In the genomic region with DNA sequence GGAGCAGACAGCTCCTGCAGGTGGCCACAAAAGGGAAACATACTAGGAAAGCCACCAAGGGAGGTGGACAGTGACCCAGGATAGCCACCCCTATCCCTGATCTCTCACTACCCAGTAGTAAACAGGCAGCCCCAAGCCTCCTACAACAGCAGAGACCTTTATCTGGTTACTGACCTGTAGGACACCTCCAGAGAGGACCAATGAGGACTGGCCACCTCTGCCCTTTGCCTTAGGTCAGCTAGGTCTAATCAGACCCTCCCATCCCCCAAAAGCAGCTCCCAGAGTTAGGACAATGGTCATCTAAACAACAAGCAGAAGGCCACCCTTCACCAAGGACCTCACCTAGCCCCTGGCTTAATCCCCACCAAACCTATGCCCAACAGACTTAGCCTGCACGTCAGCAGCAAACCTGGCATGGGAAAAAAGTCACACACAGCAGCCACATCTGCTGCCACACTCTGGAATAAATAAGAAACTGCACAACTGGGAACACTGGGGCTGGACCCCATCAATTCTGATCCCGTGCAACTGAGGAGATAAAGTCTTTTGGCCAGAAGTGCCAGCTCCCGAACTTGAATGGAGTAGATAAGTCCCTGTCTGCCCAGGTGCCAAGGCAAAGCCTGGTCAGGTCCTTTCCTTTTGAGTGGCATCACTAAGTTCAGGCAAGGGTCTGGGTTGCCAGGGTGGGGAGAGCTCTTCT, we compare ENCODE assay signal across 9 mouse cellular contexts. TPM values are rescaled to one million over a fixed set of nuclear protein-coding genes. Genes with fewer than 3 reads are reported as not detected.
A peak's percentile ranks its signal among the peaks of the same experiment; 100 is the strongest.
DNase-seq lines count a peak whose midpoint lies in the region; ATAC-seq and TF ChIP-seq lines count a peak whose summit lies in the region.
"Had no signal": no experiment of that assay in that cellular context is flagged by ENCODE, and none has a peak within 500 bp of the region (broad histone marks: within the 10 kb centered on the region; RNA-seq: fewer than 3 reads in every experiment).

No protein-coding gene starts in this region.

- no peak overlapping the region for H3K9ac ChIP-seq in intestine, embryonic 14.5 days (ENCODE audit: low read length)
- peak overlapping the region; percentile 68 for H3K9ac ChIP-seq in midbrain, postnatal 0 days (replicated peaks; ENCODE audit: low read length, poor library complexity, severe bottlenecking)

- H3K9me3 ChIP-seq in intestine, embryonic 14.5 days (ENCODE audit: control insufficient read depth, low read length) = no peaks in the 10 kb centered on the region
- no peaks in the 10 kb centered on the region for H3K9me3 ChIP-seq in midbrain, postnatal 0 days (ENCODE audit: low read length)
- H3K9me3 ChIP-seq: G1E had no signal

- no peak for DNase-seq in kidney, adult 2 months
- no peak for DNase-seq in kidney, postnatal 25 days
- no peak for DNase-seq in intestine, embryonic 14.5 days (ENCODE audit: low spot score)
- peak; percentile 45 for DNase-seq in midbrain, postnatal 0 days (ENCODE audit: low spot score)
- DNase-seq in layer of hippocampus, postnatal 36 days = no peak
- DNase-seq in T-cell, adult 2 months (ENCODE audit: low spot score) = no peak
- no peak for DNase-seq in cerebellum, postnatal 14 days

- H3K4me2 ChIP-seq in intestine, embryonic 14.5 days (ENCODE audit: low read length) = peak overlapping the region; percentile 98
- peak overlapping the region; percentile 87 for H3K4me2 ChIP-seq in midbrain, postnatal 0 days (ENCODE audit: low read depth, low read length, poor library complexity, severe bottlenecking)

- no peak overlapping the region for H3K27ac ChIP-seq in kidney, adult 2 months (ENCODE audit: insufficient read depth, low read depth, low read length)
- H3K27ac ChIP-seq in cortical plate, adult 2 months (ENCODE audit: insufficient read depth, low read length) = 0 out of 2 replicates have a peak overlapping the region, but pooled peaks have one; percentile 87
- H3K27ac ChIP-seq in intestine, embryonic 14.5 days (ENCODE audit: low read depth) = no peak overlapping the region
- H3K27ac ChIP-seq in midbrain, postnatal 0 days (ENCODE audit: low read depth, low read length) = peak overlapping the region; percentile 68; the same call in 1 of the 2 replicates

- 23% methylated on average over 3 of the region's 3 CpGs for WGBS in kidney, adult 2 months
- WGBS in intestine, embryonic 14.5 days = 33% methylated on average over 3 of the region's 3 CpGs
- 25% methylated on average over 3 of the region's 3 CpGs for WGBS in midbrain, postnatal 0 days

- no peak for TF ChIP-seq POLR2A in kidney, adult 2 months (IDR thresholded peaks at IDR 0.05; ENCODE audit: low read depth, low read length)
- TF ChIP-seq POLR2A in cortical plate, adult 2 months (IDR thresholded peaks at IDR 0.05; ENCODE audit: extremely low read depth, insufficient read depth, low read length) = no peak

- no peaks in the 10 kb centered on the region for H3K36me3 ChIP-seq in kidney, adult 2 months (ENCODE audit: control insufficient read depth, insufficient read depth, low read length)
- H3K36me3 ChIP-seq in intestine, embryonic 14.5 days (ENCODE audit: control insufficient read depth, insufficient read depth, low read length) = no peaks in the 10 kb centered on the region
- no peaks in the 10 kb centered on the region for H3K36me3 ChIP-seq in midbrain, postnatal 0 days (ENCODE audit: insufficient read depth, low read length)

- ATAC-seq in intestine, embryonic 14.5 days (replicated peaks; ENCODE audit: low FRiP score, low TSS enrichment, low read depth) = no peak
- 0 out of 2 replicates have a peak, but pooled peaks have one; percentile 18 for ATAC-seq in midbrain, postnatal 0 days (ENCODE audit: low FRiP score)

- TF ChIP-seq CTCF in kidney, adult 2 months (conservative IDR thresholded peaks at IDR 0.05; ENCODE audit: insufficient read depth, insufficient read length, low read depth, low read length) = 0 out of 2 replicates have a peak, but pooled peaks have one; percentile 0
- 0 out of 2 replicates have a peak, but pooled peaks have one; percentile 10 for TF ChIP-seq CTCF in cortical plate, adult 2 months (IDR thresholded peaks at IDR 0.05; ENCODE audit: extremely low read depth, insufficient read depth, low read length)
- TF ChIP-seq CTCF in midbrain, postnatal 0 days (IDR thresholded peaks at IDR 0.05) = peak; percentile 58

- H3K27me3 ChIP-seq in kidney, adult 2 months (replicated peaks; ENCODE audit: control insufficient read depth, insufficient read depth, low read length) = no peaks in the 10 kb centered on the region
- peaks cover 23% of the 10 kb centered on the region for H3K27me3 ChIP-seq in intestine, embryonic 14.5 days (replicated peaks; ENCODE audit: control insufficient read depth, insufficient read depth, low read length)
- peaks cover 5% of the 10 kb centered on the region; the same call in 1 of the 2 replicates for H3K27me3 ChIP-seq in midbrain, postnatal 0 days (ENCODE audit: insufficient read depth, low read length)

- H3K4me3 ChIP-seq in kidney, adult 2 months (ENCODE audit: insufficient read depth, low read depth, low read length) = no peak overlapping the region
- H3K4me3 ChIP-seq in cortical plate, adult 2 months (ENCODE audit: insufficient read depth, low read length) = peak overlapping the region; percentile 87
- peak overlapping the region; percentile 56 for H3K4me3 ChIP-seq in intestine, embryonic 14.5 days (ENCODE audit: low read depth, low read length)
- H3K4me3 ChIP-seq in midbrain, postnatal 0 days (ENCODE audit: low read depth, low read length) = peak overlapping the region; percentile 63

- no peaks in the 10 kb centered on the region for H3K4me1 ChIP-seq in kidney, adult 2 months (ENCODE audit: control insufficient read depth, insufficient read depth, low read length)
- peaks cover 10% of the 10 kb centered on the region for H3K4me1 ChIP-seq in cortical plate, adult 2 months (ENCODE audit: control insufficient read depth, insufficient read depth, low read length)
- peaks cover 5% of the 10 kb centered on the region for H3K4me1 ChIP-seq in intestine, embryonic 14.5 days (replicated peaks; ENCODE audit: control insufficient read depth, insufficient read depth, low read length)
- H3K4me1 ChIP-seq in midbrain, postnatal 0 days (ENCODE audit: insufficient read depth, low read length) = peaks cover 12% of the 10 kb centered on the region

RNA-seq across cellular contexts. Expression of gene Sec14l2, which starts 5.7 kb away (rescaled TPM):
- 1.5 and 1.8 TPM in 2 replicates for polyA plus RNA-seq in kidney, adult 2 months (2012; rRNA removed)
- 40.1 and 42.9 TPM in 2 replicates for polyA plus RNA-seq in cortical plate, adult 2 months (2012; rRNA removed)
- 0.84 and 1.1 TPM in 2 replicates for polyA plus RNA-seq in intestine, embryonic 14.5 days (2014; fragmentation: Nextera tagmentation; extraction: Ambion mirVana)
- 8.2 and 13.2 TPM in 2 replicates for total RNA-seq in midbrain, postnatal 0 days (2014; rRNA removed)
- 5.5 and 6.9 TPM in 2 replicates for polyA plus RNA-seq in midbrain, postnatal 0 days (2015; fragmentation: Nextera tagmentation; extraction: Ambion mirVana)
- 10 to 100 TPM; 52.5 to 57.4 TPM for total RNA-seq in layer of hippocampus, postnatal 36 days (2021)

RNA-seq across cellular contexts. Expression of gene Rnf215, which starts 17.5 kb away (rescaled TPM):
- 25.2 and 26.7 TPM in 2 replicates for polyA plus RNA-seq in kidney, adult 2 months (2012; rRNA removed)
- polyA plus RNA-seq in cortical plate, adult 2 months (2012; rRNA removed) = 34.9 and 36.5 TPM in 2 replicates
- 24.9 and 27.7 TPM in 2 replicates for polyA plus RNA-seq in intestine, embryonic 14.5 days (2014; fragmentation: Nextera tagmentation; extraction: Ambion mirVana)
- 93.8 and 112 TPM in 2 replicates for total RNA-seq in midbrain, postnatal 0 days (2014; rRNA removed)
- 49.2 and 52.9 TPM in 2 replicates for polyA plus RNA-seq in midbrain, postnatal 0 days (2015; fragmentation: Nextera tagmentation; extraction: Ambion mirVana)
- total RNA-seq in layer of hippocampus, postnatal 36 days (2021) = 10 to 100 TPM; 32.4 to 35.7 TPM

RNA-seq across cellular contexts. Expression of gene Mtfp1, which starts 22.3 kb away (rescaled TPM):
- polyA plus RNA-seq in kidney, adult 2 months (2012; rRNA removed) = 30.1 and 31.2 TPM in 2 replicates
- polyA plus RNA-seq in cortical plate, adult 2 months (2012; rRNA removed) = 82.5 and 92.9 TPM in 2 replicates
- 22.5 and 25.2 TPM in 2 replicates for polyA plus RNA-seq in intestine, embryonic 14.5 days (2014; fragmentation: Nextera tagmentation; extraction: Ambion mirVana)
- 13.5 and 17.7 TPM in 2 replicates for total RNA-seq in midbrain, postnatal 0 days (2014; rRNA removed)
- polyA plus RNA-seq in midbrain, postnatal 0 days (2015; fragmentation: Nextera tagmentation; extraction: Ambion mirVana) = 15.4 and 19.6 TPM in 2 replicates
- total RNA-seq in layer of hippocampus, postnatal 36 days (2021) = 100 to 1,000 TPM; 118 TPM

RNA-seq across cellular contexts. Expression of gene Ccdc157, which starts 42.6 kb away (rescaled TPM):
- polyA plus RNA-seq in kidney, adult 2 months (2012; rRNA removed) = 9.6 and 12.1 TPM in 2 replicates
- polyA plus RNA-seq in cortical plate, adult 2 months (2012; rRNA removed) = 19.0 and 19.1 TPM in 2 replicates
- 3.0 and 4.7 TPM in 2 replicates for polyA plus RNA-seq in intestine, embryonic 14.5 days (2014; fragmentation: Nextera tagmentation; extraction: Ambion mirVana)
- total RNA-seq in midbrain, postnatal 0 days (2014; rRNA removed) = 22.0 and 23.3 TPM in 2 replicates
- polyA plus RNA-seq in midbrain, postnatal 0 days (2015; fragmentation: Nextera tagmentation; extraction: Ambion mirVana) = 9.0 and 10.7 TPM in 2 replicates
- 10 to 100 TPM; 10.1 to 12.0 TPM for total RNA-seq in layer of hippocampus, postnatal 36 days (2021)

RNA-seq across cellular contexts. Expression of gene Sf3a1, which starts 42.6 kb away (rescaled TPM):
- 21.0 and 21.1 TPM in 2 replicates for polyA plus RNA-seq in kidney, adult 2 months (2012; rRNA removed)
- 38.8 and 39.0 TPM in 2 replicates for polyA plus RNA-seq in cortical plate, adult 2 months (2012; rRNA removed)
- polyA plus RNA-seq in intestine, embryonic 14.5 days (2014; fragmentation: Nextera tagmentation; extraction: Ambion mirVana) = 59.5 and 61.3 TPM in 2 replicates
- 46.0 and 49.6 TPM in 2 replicates for total RNA-seq in midbrain, postnatal 0 days (2014; rRNA removed)
- polyA plus RNA-seq in midbrain, postnatal 0 days (2015; fragmentation: Nextera tagmentation; extraction: Ambion mirVana) = 34.2 and 37.3 TPM in 2 replicates
- 10 to 100 TPM; 74.8 to 76.3 TPM for total RNA-seq in layer of hippocampus, postnatal 36 days (2021)

Comparison
In these comparisons a context has a peak if more than half of its experiments do, and no peak if none do; other contexts are left out.
1. H3K27ac ChIP-seq: peak in cortical plate, adult 2 months (single experiment) and midbrain, postnatal 0 days (single experiment); none in kidney, adult 2 months (single experiment) and intestine, embryonic 14.5 days (single experiment).
2. CTCF ChIP-seq: peak in every context shown above with its lines; median percentile 58 in midbrain, postnatal 0 days; 10 in cortical plate, adult 2 months; 0 in kidney, adult 2 months.